Mouse (Mus musculus) midbrain, postnatal 0 days (tissue): Measurements from ENCODE around the gene Ube2n. TPM values are rescaled to one million over a fixed set of nuclear protein-coding genes. Genes with fewer than 3 reads are reported as not detected.
A peak's percentile ranks its signal among the peaks of the same experiment; 100 is the strongest.

ENCODE experiments used
- ATAC-seq: fragments of 200-750 bp; cut with Nextera tagmentation; 2 replicates; pipeline ENCODE4 v1.8.0; 2017; ENCODE audit warnings: moderate number of reproducible peaks, mild to moderate bottlenecking, moderate TSS enrichment, moderate library complexity; ENCODE audit not compliant: low FRiP score
- DNase-seq: peaks from one replicate; pipeline ENCODE4 v3.0.0-alpha.2; 2015; ENCODE audit warnings: low spot score
- H3K27ac ChIP-seq: fragments of 300-500 bp; sonication (generic); 2 replicates; pipeline ENCODE4 v1.5.1; 2014; ENCODE audit warnings: low read depth, mild to moderate bottlenecking, low read length, mixed read lengths
- H3K27me3 ChIP-seq: fragments of 300-500 bp; sonication (generic); 2 replicates; pipeline ENCODE4 v1.6.1; 2014; ENCODE audit warnings: low read length, control low read depth, mixed read lengths; ENCODE audit not compliant: insufficient read depth
- H3K36me3 ChIP-seq: fragments of 300-500 bp; sonication (generic); 2 replicates; pipeline ENCODE4 v1.6.1; 2014; ENCODE audit warnings: low read length, control low read depth, mixed read lengths; ENCODE audit not compliant: insufficient read depth
- H3K4me1 ChIP-seq: fragments of 300-500 bp; sonication (generic); 2 replicates; pipeline ENCODE4 v1.6.1; 2014; ENCODE audit warnings: mild to moderate bottlenecking, control low read depth, antibody characterized with exemption, low read length, mixed read lengths; ENCODE audit not compliant: insufficient read depth
- H3K4me2 ChIP-seq: fragments of 300-500 bp; sonication (generic); 2 replicates; pipeline ENCODE4 v1.6.1; 2014; ENCODE audit warnings: low read depth, mild to moderate bottlenecking, low read length, mixed read lengths; ENCODE audit not compliant: poor library complexity, severe bottlenecking
- H3K4me3 ChIP-seq: fragments of 300-500 bp; sonication (generic); 2 replicates; pipeline ENCODE4 v1.5.1; 2014; ENCODE audit warnings: low read depth, mild to moderate bottlenecking, low read length, moderate library complexity
- H3K9ac ChIP-seq: fragments of 300-500 bp; sonication (generic); replicated peaks from 2 replicates; pipeline ENCODE4 v1.6.1; 2014; ENCODE audit warnings: mild to moderate bottlenecking, low read length, moderate library complexity, mixed read lengths; ENCODE audit not compliant: poor library complexity, severe bottlenecking
- H3K9me3 ChIP-seq: fragments of 300-500 bp; sonication (generic); 2 replicates; pipeline ENCODE4 v1.6.1; 2016; ENCODE audit warnings: low read length, control low read depth
- CTCF ChIP-seq: IDR thresholded peaks from 2 replicates; pipeline ENCODE4 v1.5.1; 2016; ENCODE audit warnings: antibody characterized with exemption, mild to moderate bottlenecking
- WGBS: fragments of 180-500 bp; shearing (Covaris S2); extraction: QIAGEN DNeasy Blood & Tissue Kit; methylation state at CpG from one replicate; pipeline ENCODE4 v1.1.7; 2014; 5-methylcytosine and 5-hydroxymethylcytosine counted together
- polyA plus RNA-seq: library from polyadenylated mRNA; unstranded; fragments of >200 nt; fragmentation: Nextera tagmentation; extraction: Ambion mirVana; gene quantifications from 2 replicates; pipeline ENCODE4 v1.2.1, GENCODE M21; 2015
- total RNA-seq: library from RNA; depleted of rRNA; stranded (reverse); fragments of >200 nt; gene quantifications from 2 replicates; pipeline ENCODE4 v1.2.3, GENCODE M21; 2014; rRNA removed

Gene Ube2n
- 230 and 286 TPM in 2 replicates for total RNA-seq
- polyA plus RNA-seq: 321 and 322 TPM in 2 replicates

DNA sequence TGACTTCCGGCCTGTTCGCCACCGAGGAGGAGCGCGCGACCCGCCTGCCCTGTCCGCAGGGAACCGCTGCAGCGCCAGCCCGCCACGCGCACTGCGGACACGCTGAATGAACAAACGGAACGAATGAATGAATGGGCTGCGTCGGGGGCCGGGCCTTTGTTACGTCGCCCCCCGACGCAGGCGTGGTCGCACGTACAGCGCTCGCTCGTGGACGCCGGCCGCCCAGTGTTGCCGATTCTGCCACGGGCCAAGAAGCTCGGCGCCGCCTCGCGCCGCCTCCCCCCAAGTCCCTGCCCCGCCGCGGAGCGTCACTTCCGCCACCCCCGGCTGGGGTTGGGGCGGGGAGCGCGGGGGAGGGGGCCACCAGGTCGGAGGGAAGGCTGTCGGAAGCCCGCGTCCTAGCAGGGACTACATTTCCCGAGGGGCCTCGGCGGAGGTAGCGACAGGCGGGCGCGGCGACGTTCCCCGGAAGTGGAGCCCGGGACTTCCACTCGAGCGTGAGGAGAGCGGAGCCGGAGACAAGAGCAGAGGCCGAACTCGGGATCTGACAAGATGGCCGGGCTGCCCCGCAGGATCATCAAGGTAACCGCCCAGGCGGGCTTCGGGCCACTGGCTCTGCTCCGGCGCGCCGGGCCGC, at the start of gene Ube2n:
Gene Ube2n, plus strand, starts transcription at position 490 of the 637 bp plus-strand sequence.
- Histone ChIP-seq H3K9me3 (no peaks in the 10 kb centered on the region), H3K36me3 (no peaks in the 10 kb centered on the region), H3K4me1 (0 out of 2 replicates have a peak, but pooled peaks cover 2% of the 10 kb centered on the region), H3K9ac (peak within 1 kb of the TSS; percentile 93), H3K4me3 (peak within 1 kb of the TSS; percentile 88), H3K27me3 (no peaks in the 10 kb centered on the region), H3K4me2 (peak within 1 kb of the TSS; percentile 61), H3K27ac (peak within 1 kb of the TSS; percentile 95)
- no peak; the same call in 1 of the 2 replicates for TF ChIP-seq CTCF
- DNase-seq: peak; percentile 99
- WGBS: under 1% methylated on average over 75 of the region's 81 CpGs
- ATAC-seq: peak; percentile 96

DNA sequence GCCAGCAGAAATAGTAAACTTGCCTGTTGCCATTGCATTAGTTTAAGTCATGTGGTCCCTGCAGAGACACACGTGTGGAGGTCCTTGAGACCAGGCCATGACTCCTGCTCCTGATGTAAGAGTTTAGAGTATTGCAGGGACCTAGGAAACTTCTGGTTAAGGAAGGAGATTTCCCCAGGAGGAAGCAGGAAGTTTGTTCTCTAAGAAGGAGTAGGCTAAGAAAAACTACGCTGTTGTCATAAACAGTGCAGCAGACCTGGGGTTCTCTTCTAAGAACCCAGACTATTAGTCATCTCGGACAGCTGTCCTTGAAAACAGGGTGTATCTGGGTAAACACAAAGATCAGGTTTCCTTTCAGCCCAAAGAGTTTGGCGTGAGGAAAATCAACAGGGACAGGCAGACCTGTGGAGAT, 49.5 kb upstream of the Ube2n start:
- H3K4me2 ChIP-seq: no peak overlapping the region
- H3K36me3 ChIP-seq: no peaks in the 10 kb centered on the region
- ATAC-seq: no peak
- no peaks in the 10 kb centered on the region for H3K4me1 ChIP-seq
- H3K27me3 ChIP-seq: no peaks in the 10 kb centered on the region
- no peak for TF ChIP-seq CTCF
- H3K9ac ChIP-seq: no peak overlapping the region
- no peak overlapping the region for H3K27ac ChIP-seq
- H3K9me3 ChIP-seq: no peaks in the 10 kb centered on the region
- WGBS: 63% methylated on average over 4 of the region's 4 CpGs
- H3K4me3 ChIP-seq: no peak overlapping the region
- no peak for DNase-seq

DNA sequence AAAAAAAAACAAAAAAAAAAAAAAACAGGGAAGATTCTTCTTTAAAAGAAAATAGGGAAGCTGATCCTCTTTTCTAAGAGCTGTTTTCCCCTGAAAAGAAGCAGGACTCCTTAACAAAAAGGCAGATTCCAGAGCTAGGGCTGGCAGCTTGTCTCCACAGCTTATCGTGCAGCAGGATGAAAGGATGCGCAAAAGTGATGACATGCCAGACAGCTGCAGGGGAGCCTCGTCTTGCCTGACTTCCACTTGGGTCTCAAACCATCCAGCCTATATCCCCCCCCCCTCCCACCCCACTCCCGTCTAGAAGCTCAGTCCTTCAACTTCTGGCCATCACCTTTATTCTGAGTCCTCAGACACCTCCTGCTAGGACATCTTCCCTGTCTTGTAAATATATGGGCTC, 46.1 kb upstream of the Ube2n start:
- 55% methylated on average over 4 of the region's 4 CpGs for WGBS
- Histone ChIP-seq H3K4me3 (no peak overlapping the region), H3K4me1 (no peaks in the 10 kb centered on the region), H3K36me3 (no peaks in the 10 kb centered on the region), H3K27ac (no peak overlapping the region), H3K4me2 (no peak overlapping the region), H3K9ac (no peak overlapping the region), H3K27me3 (no peaks in the 10 kb centered on the region), H3K9me3 (no peaks in the 10 kb centered on the region)
- no peak for DNase-seq
- no peak for TF ChIP-seq CTCF
- ATAC-seq: no peak

DNA sequence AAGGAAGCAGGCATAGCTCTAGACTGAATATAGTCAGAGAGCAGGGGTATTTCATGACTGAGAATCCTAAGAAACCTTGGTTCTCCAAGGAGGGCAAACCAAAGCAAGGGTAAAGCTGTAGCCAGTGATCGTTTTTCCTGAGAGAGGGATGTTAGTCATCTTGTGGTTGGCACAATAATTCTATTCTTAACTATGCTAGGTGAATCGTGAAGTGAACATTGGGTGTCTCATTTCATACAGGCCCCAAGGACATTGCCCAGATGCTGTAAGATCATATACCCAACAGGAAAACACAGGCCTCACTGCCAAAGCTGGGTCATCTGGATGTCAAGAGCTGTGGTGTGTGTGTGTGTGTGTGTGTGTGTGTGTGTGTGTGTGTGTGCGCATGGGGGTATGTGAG, 43.8 kb upstream of the Ube2n start:
- ATAC-seq: no peak
- TF ChIP-seq CTCF: no peak

DNA sequence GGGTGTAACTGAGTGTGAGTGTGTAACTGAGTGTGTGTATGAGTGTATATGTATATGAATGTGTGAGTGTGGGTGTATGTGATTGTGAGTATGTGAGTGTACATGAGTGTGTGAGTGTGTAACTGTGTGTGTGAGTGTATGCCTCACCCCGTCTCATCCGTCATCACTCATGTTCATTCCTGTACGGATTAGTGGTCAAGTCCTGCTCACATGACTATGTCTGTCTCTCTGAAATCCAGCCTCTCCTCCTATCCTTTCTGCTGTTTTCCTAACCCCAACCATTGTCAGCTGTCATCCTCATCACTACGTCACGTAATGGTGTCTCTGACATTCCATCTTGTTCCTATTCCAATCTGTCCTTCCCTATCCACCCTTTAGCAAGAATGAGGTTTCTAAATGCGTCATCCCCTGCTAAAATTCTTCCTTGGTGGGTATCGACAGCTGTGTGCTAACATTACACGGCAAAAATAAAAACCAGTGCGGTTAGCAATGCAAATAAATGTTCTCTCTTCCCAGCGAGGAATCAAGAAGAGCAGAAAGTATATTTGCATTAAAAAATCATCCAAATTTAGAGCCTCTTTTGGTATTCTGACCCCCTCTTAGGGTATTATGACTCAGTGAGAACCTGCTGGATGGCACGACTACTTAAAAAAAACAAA, 42.9 kb upstream of the Ube2n start:
- TF ChIP-seq CTCF: no peak
- Histone ChIP-seq H3K27me3 (no peaks in the 10 kb centered on the region), H3K27ac (no peak overlapping the region), H3K4me2 (no peak overlapping the region), H3K4me3 (no peak overlapping the region), H3K9me3 (no peaks in the 10 kb centered on the region), H3K9ac (no peak overlapping the region), H3K36me3 (no peaks in the 10 kb centered on the region), H3K4me1 (no peaks in the 10 kb centered on the region)
- 81% methylated on average over 11 of the region's 11 CpGs for WGBS
- ATAC-seq (no peak), DNase-seq (no peak)

More for the DNA sequence above, 43.8 kb upstream of the Ube2n start:
- DNase-seq: no peak
- H3K4me3 ChIP-seq: no peak overlapping the region
- no peak overlapping the region for H3K9ac ChIP-seq
- no peaks in the 10 kb centered on the region for H3K27me3 ChIP-seq
- no peaks in the 10 kb centered on the region for H3K4me1 ChIP-seq
- WGBS: 91% methylated on average over 3 of the region's 3 CpGs
- H3K27ac ChIP-seq: no peak overlapping the region
- no peaks in the 10 kb centered on the region for H3K36me3 ChIP-seq
- H3K4me2 ChIP-seq: no peak overlapping the region
- H3K9me3 ChIP-seq: no peaks in the 10 kb centered on the region

DNA sequence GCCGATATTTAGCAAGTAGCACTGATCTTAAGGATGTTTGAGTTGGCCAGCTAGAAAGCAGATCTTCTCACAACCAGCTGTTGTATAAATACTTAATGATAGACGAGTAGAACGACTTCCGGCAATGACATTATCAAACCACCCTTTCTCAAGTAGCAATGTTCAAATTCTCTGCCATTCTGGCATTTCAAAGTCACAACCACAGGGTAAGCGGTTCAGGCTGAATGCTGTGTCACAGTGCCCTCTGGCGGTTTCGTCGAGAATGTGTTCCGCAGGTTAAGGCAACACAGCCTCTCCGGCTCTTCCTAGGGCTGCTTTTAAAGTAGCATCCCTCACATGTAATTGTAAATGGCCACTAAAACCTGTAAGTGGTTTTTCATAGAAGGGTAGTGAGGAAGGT, 39.0 kb upstream of the Ube2n start:
- WGBS: 10% methylated on average over 10 of the region's 10 CpGs

More for the DNA sequence above, 39.0 kb upstream of the Ube2n start:
- Histone ChIP-seq H3K4me3 (no peak overlapping the region), H3K9me3 (no peaks in the 10 kb centered on the region), H3K9ac (no peak overlapping the region), H3K27me3 (no peaks in the 10 kb centered on the region), H3K4me2 (no peak overlapping the region), H3K36me3 (peaks cover 4% of the 10 kb centered on the region; the same call in 1 of the 2 replicates), H3K27ac (no peak overlapping the region), H3K4me1 (no peaks in the 10 kb centered on the region)
- ATAC-seq: no peak
- TF ChIP-seq CTCF: peak; percentile 98
- peak; percentile 92 for DNase-seq
